Mouse (Mus musculus): ENCODE measurements around the gene Ttpal. TPM values are rescaled to one million over a fixed set of nuclear protein-coding genes. Genes with fewer than 3 reads are reported as not detected.

Ttpal gene
- polyA plus RNA-seq, 1 experiment = 63.2 TPM

GRCm38 (mm10) chr2:163642685-163643575 lies 40.8 kb downstream of the Ttpal start:
- TF ChIP-seq POLR2A (IDR thresholded peaks at IDR 0.05; ENCODE audit: control insufficient read depth, extremely low read depth, insufficient read depth, low read length, poor library complexity) = 0 out of 2 replicates have a peak, but pooled peaks have one; percentile 33
- no peak for TF ChIP-seq CTCF (IDR thresholded peaks at IDR 0.05; ENCODE audit: borderline replicate concordance, control insufficient read depth, extremely low read depth, insufficient read depth, low read length, poor library complexity)
- Histone ChIP-seq H3K4me1 (replicated peaks; ENCODE audit: control insufficient read depth, insufficient read depth, low read length) (peaks cover 14% of the 10 kb centered on the region), H3K36me3 (ENCODE audit: control insufficient read depth, insufficient read depth, low read length) (no peaks in the 10 kb centered on the region; the same call in 1 of the 2 replicates), H3K27me3 (ENCODE audit: control insufficient read depth, insufficient read depth, low read length) (no peaks in the 10 kb centered on the region), H3K27ac (ENCODE audit: control insufficient read depth, insufficient read depth, low read length) (peak overlapping the region; percentile 59), H3K4me3 (ENCODE audit: control insufficient read depth, insufficient read depth, low read length) (peak overlapping the region; percentile 49)
- 8% methylated on average over 30 of the region's 30 CpGs for WGBS
- DNase-seq = peak; percentile 48

GRCm38 (mm10) chr2:163643576-163643971 lies 41.5 kb downstream of the Ttpal start:
- WGBS = 8% methylated on average over 2 of the region's 2 CpGs

GRCm38 (mm10) chr2:163644047-163644446 lies 41.9 kb downstream of the Ttpal start:
- TF ChIP-seq POLR2A (IDR thresholded peaks at IDR 0.05; ENCODE audit: control insufficient read depth, extremely low read depth, insufficient read depth, low read length, poor library complexity) (no peak), CTCF (IDR thresholded peaks at IDR 0.05; ENCODE audit: borderline replicate concordance, control insufficient read depth, extremely low read depth, insufficient read depth, low read length, poor library complexity) (no peak)
- H3K4me1 ChIP-seq (replicated peaks; ENCODE audit: control insufficient read depth, insufficient read depth, low read length) = peaks cover 14% of the 10 kb centered on the region
- H3K36me3 ChIP-seq (ENCODE audit: control insufficient read depth, insufficient read depth, low read length) = no peaks in the 10 kb centered on the region; the same call in 1 of the 2 replicates
- H3K27me3 ChIP-seq (ENCODE audit: control insufficient read depth, insufficient read depth, low read length) = no peaks in the 10 kb centered on the region
- peak overlapping the region; percentile 81; the same call in 1 of the 2 replicates for H3K4me3 ChIP-seq (ENCODE audit: control insufficient read depth, insufficient read depth, low read length)
- peak overlapping the region; percentile 86 for H3K27ac ChIP-seq (ENCODE audit: control insufficient read depth, insufficient read depth, low read length)
- no peak for DNase-seq
- under 1% methylated on average over 4 of the region's 4 CpGs for WGBS

More at GRCm38 (mm10) chr2:163643576-163643971, 41.5 kb downstream of the Ttpal start:
- peaks cover 14% of the 10 kb centered on the region for H3K4me1 ChIP-seq (replicated peaks; ENCODE audit: control insufficient read depth, insufficient read depth, low read length)
- no peak overlapping the region; the same call in 1 of the 2 replicates for H3K27ac ChIP-seq (ENCODE audit: control insufficient read depth, insufficient read depth, low read length)
- H3K36me3 ChIP-seq (ENCODE audit: control insufficient read depth, insufficient read depth, low read length) = no peaks in the 10 kb centered on the region; the same call in 1 of the 2 replicates
- H3K27me3 ChIP-seq (ENCODE audit: control insufficient read depth, insufficient read depth, low read length) = no peaks in the 10 kb centered on the region
- no peak for TF ChIP-seq POLR2A (IDR thresholded peaks at IDR 0.05; ENCODE audit: control insufficient read depth, extremely low read depth, insufficient read depth, low read length, poor library complexity)
- no peak for TF ChIP-seq CTCF (IDR thresholded peaks at IDR 0.05; ENCODE audit: borderline replicate concordance, control insufficient read depth, extremely low read depth, insufficient read depth, low read length, poor library complexity)
- no peak for DNase-seq
- peak overlapping the region; percentile 3; the same call in 1 of the 2 replicates for H3K4me3 ChIP-seq (ENCODE audit: control insufficient read depth, insufficient read depth, low read length)

- Histone ChIP-seq H3K4me1 (replicated peaks; ENCODE audit: control insufficient read depth, insufficient read depth, low read length) (peaks cover 14% of the 10 kb centered on the region), H3K27ac (ENCODE audit: control insufficient read depth, insufficient read depth, low read length) (peak within 1 kb of the TSS; percentile 86), H3K27me3 (ENCODE audit: control insufficient read depth, insufficient read depth, low read length) (no peaks in the 10 kb centered on the region), H3K36me3 (ENCODE audit: control insufficient read depth, insufficient read depth, low read length) (no peaks in the 10 kb centered on the region; the same call in 1 of the 2 replicates), H3K4me3 (ENCODE audit: control insufficient read depth, insufficient read depth, low read length) (peak within 1 kb of the TSS; percentile 81)
- peak; percentile 100 for DNase-seq
- TF ChIP-seq CTCF (IDR thresholded peaks at IDR 0.05; ENCODE audit: borderline replicate concordance, control insufficient read depth, extremely low read depth, insufficient read depth, low read length, poor library complexity) (peak; percentile 77; the same call in 1 of the 2 replicates), POLR2A (IDR thresholded peaks at IDR 0.05; ENCODE audit: control insufficient read depth, extremely low read depth, insufficient read depth, low read length, poor library complexity) (peak; percentile 100)
- WGBS = under 1% methylated on average over 74 of the region's 74 CpGs
Measured at GRCm38 (mm10) chr2:163644575-163645385, 42.7 kb downstream of the Ttpal start, which contains the start of gene Serinc3. Gene Serinc3 (minus strand): TSS chr2:163645131.

GRCm38 (mm10) chr2:163645700-163646460 lies 43.8 kb downstream of the Ttpal start:
- TF ChIP-seq CTCF (IDR thresholded peaks at IDR 0.05; ENCODE audit: borderline replicate concordance, control insufficient read depth, extremely low read depth, insufficient read depth, low read length, poor library complexity) = no peak
- TF ChIP-seq POLR2A (IDR thresholded peaks at IDR 0.05; ENCODE audit: control insufficient read depth, extremely low read depth, insufficient read depth, low read length, poor library complexity) = no peak
- Histone ChIP-seq H3K27me3 (ENCODE audit: control insufficient read depth, insufficient read depth, low read length) (no peaks in the 10 kb centered on the region), H3K27ac (ENCODE audit: control insufficient read depth, insufficient read depth, low read length) (no peak overlapping the region), H3K4me3 (ENCODE audit: control insufficient read depth, insufficient read depth, low read length) (no peak overlapping the region), H3K4me1 (replicated peaks; ENCODE audit: control insufficient read depth, insufficient read depth, low read length) (peaks cover 14% of the 10 kb centered on the region), H3K36me3 (ENCODE audit: control insufficient read depth, insufficient read depth, low read length) (no peaks in the 10 kb centered on the region)
- WGBS = 51% methylated on average over 11 of the region's 11 CpGs
- DNase-seq = no peak
